Mouse (Mus musculus) heart, postnatal 0 days (tissue): ENCODE data around the gene Gab2. TPM values are rescaled to one million over a fixed set of nuclear protein-coding genes. Genes with fewer than 3 reads are reported as not detected.

ENCODE experiments used
- ATAC-seq: fragments of 200-750 bp; cut with Nextera tagmentation; 2 replicates; pipeline ENCODE4 v1.8.0; 2017; ENCODE audit warnings: low read depth, moderate number of reproducible peaks, moderate library complexity; ENCODE audit not compliant: insufficient read depth
- DNase-seq: peaks from one replicate; pipeline ENCODE4 v3.0.0-alpha.2; 2016; ENCODE audit warnings: low spot score
- H3K27ac ChIP-seq: fragments of 300-500 bp; sonication (generic); 2 replicates; pipeline ENCODE4 v1.5.1; 2014; ENCODE audit warnings: low read depth, mild to moderate bottlenecking
- H3K27me3 ChIP-seq: fragments of 300-500 bp; sonication (generic); 2 replicates; pipeline ENCODE4 v1.6.1; 2014; ENCODE audit warnings: low read length, mixed read lengths; ENCODE audit not compliant: control insufficient read depth, insufficient read depth
- H3K36me3 ChIP-seq: fragments of 300-500 bp; sonication (generic); replicated peaks from 2 replicates; pipeline ENCODE4 v1.6.1; 2014; ENCODE audit warnings: low read length, mixed read lengths; ENCODE audit not compliant: control insufficient read depth, insufficient read depth
- H3K4me1 ChIP-seq: fragments of 300-500 bp; sonication (generic); 2 replicates; pipeline ENCODE4 v1.6.1; 2014; ENCODE audit warnings: antibody characterized with exemption; ENCODE audit not compliant: control insufficient read depth, insufficient read depth
- H3K4me2 ChIP-seq: fragments of 300-500 bp; sonication (generic); 2 replicates; pipeline ENCODE4 v1.6.1; 2014; ENCODE audit warnings: low read depth, mild to moderate bottlenecking, low read length, moderate library complexity
- H3K4me3 ChIP-seq: fragments of 300-500 bp; sonication (generic); 2 replicates; pipeline ENCODE4 v1.5.1; 2014; ENCODE audit warnings: low read depth, low read length
- H3K9ac ChIP-seq: fragments of 300-500 bp; sonication (generic); replicated peaks from 2 replicates; pipeline ENCODE4 v1.6.1; 2014; ENCODE audit warnings: low read depth, low read length, mixed read lengths
- H3K9me3 ChIP-seq: fragments of 300-500 bp; sonication (generic); replicated peaks from 2 replicates; pipeline ENCODE4 v1.6.1; 2016; ENCODE audit warnings: low read length; ENCODE audit not compliant: control insufficient read depth
- CTCF ChIP-seq: IDR thresholded peaks from 2 replicates; pipeline ENCODE4 v1.5.1; 2016; ENCODE audit warnings: antibody characterized with exemption, control low read depth, low read depth
- EP300 ChIP-seq: IDR thresholded peaks from 2 replicates; pipeline ENCODE4 v1.6.1; 2016; ENCODE audit warnings: antibody characterized with exemption, low read depth
- WGBS: fragments of 180-500 bp; shearing (Covaris S2); extraction: QIAGEN DNeasy Blood & Tissue Kit; methylation state at CpG from one replicate; pipeline ENCODE4 v1.1.7; 2014; 5-methylcytosine and 5-hydroxymethylcytosine counted together
- polyA plus RNA-seq: library from polyadenylated mRNA; unstranded; fragments of >200 nt; fragmentation: Nextera tagmentation; extraction: Ambion mirVana; gene quantifications from 2 replicates; pipeline ENCODE4 v1.2.1, GENCODE M21; 2015
- total RNA-seq: library from RNA; depleted of rRNA; stranded (reverse); fragments of >200 nt; gene quantifications from 2 replicates; pipeline ENCODE4 v1.2.3, GENCODE M21; 2014; ENCODE audit warnings: low replicate concordance

The Gab2 gene
- total and polyA plus RNA-seq, 2 experiments from 2014 or later, result 4.9 to 13.4 TPM

DNA sequence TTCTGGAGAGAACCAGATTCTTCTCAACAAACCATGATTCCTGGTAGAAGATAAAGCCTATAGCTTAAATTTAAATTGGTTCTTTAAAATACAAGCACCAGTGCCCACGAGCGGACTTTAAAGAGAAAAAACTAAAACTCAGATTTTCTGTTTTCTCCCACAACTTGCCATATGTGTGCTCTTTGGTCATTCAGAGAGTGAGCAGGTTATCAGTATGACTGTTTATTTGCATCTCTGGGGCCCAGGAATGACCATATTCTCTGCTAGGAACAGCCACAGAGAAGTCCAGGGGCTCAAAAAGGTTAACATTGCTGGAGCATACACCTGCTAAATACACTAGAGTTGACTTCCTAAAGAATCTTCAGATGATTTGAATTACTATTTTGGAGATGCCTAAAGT lies 216.9 kb downstream of the Gab2 start:
- no peak for TF ChIP-seq EP300
- no peak for TF ChIP-seq CTCF
- H3K9me3 ChIP-seq, result no peaks in the 10 kb centered on the region
- H3K4me2 ChIP-seq, result no peak overlapping the region
- WGBS, result 86% methylated on average over 2 of the region's 2 CpGs
- no peak overlapping the region for H3K27ac ChIP-seq
- H3K9ac ChIP-seq, result no peak overlapping the region
- no peaks in the 10 kb centered on the region for H3K27me3 ChIP-seq
- DNase-seq, result no peak
- no peak overlapping the region for H3K4me3 ChIP-seq
- peaks cover 41% of the 10 kb centered on the region for H3K36me3 ChIP-seq
- no peak for ATAC-seq
- H3K4me1 ChIP-seq, result no peaks in the 10 kb centered on the region

- no peak for ATAC-seq
- Histone ChIP-seq H3K9ac (no peak overlapping the region), H3K27me3 (no peaks in the 10 kb centered on the region), H3K4me2 (no peak overlapping the region), H3K9me3 (no peaks in the 10 kb centered on the region), H3K4me3 (no peak overlapping the region), H3K27ac (no peak overlapping the region), H3K36me3 (peaks cover 48% of the 10 kb centered on the region), H3K4me1 (no peaks in the 10 kb centered on the region)
- no peak for DNase-seq
- TF ChIP-seq CTCF (no peak), EP300 (no peak)
- 79% methylated on average over 6 of the region's 6 CpGs for WGBS
These were observed 217.6 kb downstream of the Gab2 start for GRCm38 (mm10) chr7:97298943-97299342.

- H3K4me3 ChIP-seq, result no peak overlapping the region
- no peak overlapping the region for H3K9ac ChIP-seq
- no peaks in the 10 kb centered on the region for H3K9me3 ChIP-seq
- ATAC-seq (no peak), DNase-seq (no peak)
- 61% methylated on average over 2 of the region's 2 CpGs for WGBS
- no peaks in the 10 kb centered on the region for H3K27me3 ChIP-seq
- H3K4me2 ChIP-seq, result no peak overlapping the region
- no peak overlapping the region for H3K27ac ChIP-seq
- no peak for TF ChIP-seq CTCF
- no peak for TF ChIP-seq EP300
- H3K36me3 ChIP-seq, result peaks cover 67% of the 10 kb centered on the region
- no peaks in the 10 kb centered on the region for H3K4me1 ChIP-seq
These were observed 219.5 kb downstream of the Gab2 start for GRCm38 (mm10) chr7:97300914-97301313.

GRCm38 (mm10) chr7:97301321-97301720 lies 219.9 kb downstream of the Gab2 start:
- H3K9ac ChIP-seq, result no peak overlapping the region
- no peak for TF ChIP-seq CTCF
- TF ChIP-seq EP300, result no peak
- H3K27me3 ChIP-seq, result no peaks in the 10 kb centered on the region
- H3K9me3 ChIP-seq, result no peaks in the 10 kb centered on the region
- H3K4me1 ChIP-seq, result no peaks in the 10 kb centered on the region
- WGBS, result 86% methylated on average over 8 of the region's 8 CpGs
- H3K4me2 ChIP-seq, result no peak overlapping the region
- DNase-seq, result no peak
- H3K27ac ChIP-seq, result no peak overlapping the region
- peaks cover 72% of the 10 kb centered on the region for H3K36me3 ChIP-seq
- ATAC-seq, result no peak
- H3K4me3 ChIP-seq, result no peak overlapping the region

DNA sequence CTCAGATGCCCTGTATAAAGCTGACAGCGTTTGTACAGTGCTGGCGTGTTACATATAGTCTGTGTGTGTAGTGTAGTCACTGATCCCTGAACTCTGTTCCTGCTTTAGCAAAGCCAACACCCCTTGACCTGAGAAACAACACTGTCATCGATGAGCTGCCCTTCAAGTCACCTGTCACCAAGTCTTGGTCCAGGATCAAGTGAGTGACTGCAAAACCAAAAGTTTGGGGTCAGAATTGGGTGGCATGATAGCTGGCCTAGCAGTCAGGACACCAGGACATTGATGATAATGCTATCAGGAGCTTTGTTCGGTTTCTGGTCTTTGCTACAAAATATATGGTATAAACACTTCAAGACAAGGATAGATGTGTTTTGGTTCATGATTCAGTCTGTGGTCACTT lies 220.9 kb downstream of the Gab2 start:
- Histone ChIP-seq H3K27me3 (no peaks in the 10 kb centered on the region), H3K4me1 (no peaks in the 10 kb centered on the region), H3K27ac (no peak overlapping the region), H3K9ac (no peak overlapping the region), H3K4me3 (no peak overlapping the region), H3K36me3 (peaks cover 80% of the 10 kb centered on the region), H3K9me3 (no peaks in the 10 kb centered on the region), H3K4me2 (no peak overlapping the region)
- no peak for ATAC-seq
- TF ChIP-seq CTCF (no peak), EP300 (no peak)
- DNase-seq, result no peak
- 83% methylated on average over 4 of the region's 4 CpGs for WGBS

DNA sequence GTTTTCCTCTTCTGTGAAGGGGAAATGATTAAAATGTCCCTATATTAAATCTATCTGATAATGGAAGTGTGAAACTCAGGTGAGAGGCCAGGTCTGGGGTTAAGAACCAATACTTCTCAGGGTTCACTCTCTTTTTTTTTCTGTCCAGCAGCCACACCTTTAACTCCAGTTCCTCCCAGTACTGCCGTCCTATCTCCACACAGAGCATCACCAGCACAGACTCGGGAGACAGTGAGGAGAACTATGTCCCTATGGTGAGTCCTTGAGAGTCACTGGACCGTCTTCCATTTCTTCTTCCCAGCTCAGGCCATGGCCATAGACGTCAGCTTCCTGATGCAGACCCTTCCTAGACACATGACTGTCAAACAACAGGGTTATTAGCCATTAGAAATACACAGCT lies 221.5 kb downstream of the Gab2 start:
- no peak for DNase-seq
- TF ChIP-seq EP300 (no peak), CTCF (no peak)
- Histone ChIP-seq H3K4me3 (no peak overlapping the region), H3K9ac (no peak overlapping the region), H3K36me3 (peaks cover 86% of the 10 kb centered on the region), H3K9me3 (no peaks in the 10 kb centered on the region), H3K4me2 (no peak overlapping the region), H3K4me1 (no peaks in the 10 kb centered on the region), H3K27ac (no peak overlapping the region), H3K27me3 (no peaks in the 10 kb centered on the region)
- 83% methylated on average over 4 of the region's 4 CpGs for WGBS
- no peak for ATAC-seq
